Mouse (Mus musculus) CD4-positive, CD25-positive, alpha-beta regulatory T cell, adult 2 months (primary cell): ENCODE measurements around the gene Klk10.

Source experiments
- DNase-seq: peaks from one replicate; pipeline ENCODE4 v3.0.0-alpha.2; 2012; ENCODE audit warnings: low read depth, low spot score

Gene Klk10

DNA sequence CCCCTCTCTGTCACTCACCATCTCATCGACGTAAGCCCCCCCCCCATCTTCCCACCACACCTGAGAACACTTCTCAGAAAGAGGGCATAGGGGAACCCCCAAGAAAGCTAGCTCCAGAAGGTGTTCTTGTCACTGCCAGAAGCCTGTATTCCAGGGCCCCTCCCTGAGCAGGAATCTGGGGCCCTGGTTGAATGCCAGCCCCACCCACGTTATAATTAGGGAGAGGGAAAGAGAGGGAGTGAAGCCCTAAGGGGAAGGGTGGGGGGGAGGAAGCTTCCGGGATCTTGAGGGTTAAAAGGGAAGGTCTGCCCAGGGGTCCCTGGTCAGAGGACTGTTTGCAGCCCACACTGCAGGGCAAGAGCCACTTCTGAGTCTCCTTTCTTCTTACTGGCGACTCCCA is at the start of gene Klk10:
Gene Klk10, plus strand, starts transcription at position 290 of the 400 bp plus-strand sequence.
- no peak for DNase-seq

DNA sequence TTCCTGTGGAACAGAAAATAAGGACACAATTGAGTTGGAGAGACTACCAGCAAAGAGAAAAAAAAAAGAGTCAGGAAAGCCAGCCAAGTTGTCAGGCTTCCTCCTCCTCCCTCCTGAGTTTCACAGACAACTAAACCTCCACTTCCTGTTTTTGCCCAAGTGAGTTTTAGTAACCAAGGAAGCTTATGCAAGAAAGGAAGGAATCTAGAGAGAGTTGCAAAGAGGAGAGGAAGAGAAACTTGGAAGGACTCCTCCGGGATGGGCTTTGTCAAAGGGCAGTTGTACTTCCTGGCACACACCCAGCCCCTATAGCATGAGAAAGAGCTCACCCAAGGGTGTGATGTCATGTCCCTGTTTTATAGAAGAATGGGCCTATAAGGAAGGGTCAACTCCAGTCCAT is 33.0 kb upstream of the Klk10 start:
- DNase-seq: no peak

DNA sequence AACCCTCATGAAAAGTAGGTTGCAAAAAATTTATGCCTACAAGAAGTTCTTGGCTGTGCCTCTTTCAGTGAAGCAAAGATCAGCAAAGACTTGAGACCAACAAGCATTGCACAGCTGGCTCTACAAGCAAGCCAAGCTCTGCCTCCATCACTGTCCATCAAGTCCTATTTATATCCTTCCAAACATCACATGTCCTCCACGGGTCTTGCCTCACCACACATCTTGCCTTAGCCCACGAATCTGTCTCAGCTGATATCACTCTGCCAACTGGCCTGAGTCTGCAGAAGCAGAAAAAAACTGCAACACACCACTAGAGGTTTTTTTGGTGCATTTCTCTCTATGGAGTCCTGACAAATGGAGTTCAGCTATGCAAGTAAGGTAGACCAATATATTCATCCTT is 28.0 kb upstream of the Klk10 start:
- DNase-seq: no peak

DNA sequence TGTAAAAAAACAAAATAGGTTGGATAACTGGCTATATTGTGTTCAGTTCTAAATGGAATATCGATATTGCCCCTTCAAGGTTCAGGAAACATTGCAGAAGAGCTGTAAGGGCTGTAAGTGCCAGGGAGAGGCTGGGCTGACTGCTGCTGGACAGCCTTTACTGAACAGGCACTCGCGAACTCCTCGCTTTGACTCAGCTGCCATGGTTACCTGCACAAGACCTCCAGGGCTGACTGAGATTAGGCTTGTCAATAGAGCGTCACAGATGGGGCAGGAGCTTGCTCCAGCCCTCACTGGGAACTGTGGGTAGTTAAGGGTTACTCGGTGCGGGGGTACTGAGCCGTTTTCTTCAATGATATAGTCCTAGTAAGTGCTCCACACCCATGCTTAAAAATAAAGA is 14.4 kb upstream of the Klk10 start:
- no peak for DNase-seq

DNA sequence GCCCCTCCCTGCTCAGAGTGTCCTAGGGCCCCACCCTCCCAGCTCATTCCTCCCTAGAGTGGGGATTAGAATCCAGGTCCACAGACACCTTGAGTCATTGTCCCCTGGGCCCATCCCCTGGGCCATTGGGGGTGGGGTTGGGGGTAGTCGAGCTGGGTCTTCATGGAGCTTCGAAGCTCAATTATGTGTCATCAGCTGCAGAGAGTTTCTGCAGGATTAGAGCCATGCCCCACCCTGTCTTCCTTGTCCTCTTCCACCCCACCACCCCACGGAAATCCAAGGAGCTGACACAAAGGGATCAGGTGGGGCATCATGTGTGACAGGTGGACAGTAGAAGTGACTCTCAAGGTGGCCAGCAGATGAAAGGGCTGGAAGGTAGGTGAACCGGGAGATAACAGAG is 12.2 kb upstream of the Klk10 start, which contains the start of gene Klk12:
Gene Klk12, plus strand, starts transcription at position 301 of the 400 bp plus-strand sequence.
- DNase-seq: no peak

DNA sequence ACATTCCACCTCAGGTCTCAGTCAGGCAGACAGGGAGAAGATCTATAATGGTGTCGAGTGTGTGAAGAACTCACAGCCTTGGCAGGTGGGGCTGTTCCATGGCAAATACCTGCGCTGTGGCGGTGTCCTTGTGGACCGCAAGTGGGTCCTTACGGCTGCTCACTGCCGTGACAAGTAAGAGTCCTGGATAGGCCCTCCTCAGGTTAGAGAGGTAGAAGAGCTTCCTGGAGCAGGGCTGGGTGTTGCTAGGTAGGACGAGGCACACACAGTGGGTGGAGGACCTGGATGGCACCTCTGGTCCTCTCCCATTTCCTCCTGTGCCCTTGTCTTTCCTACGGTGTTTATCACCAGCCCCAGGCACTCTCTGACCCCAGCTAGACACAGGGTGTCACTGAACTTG is 11.2 kb upstream of the Klk10 start:
- no peak for DNase-seq

DNA sequence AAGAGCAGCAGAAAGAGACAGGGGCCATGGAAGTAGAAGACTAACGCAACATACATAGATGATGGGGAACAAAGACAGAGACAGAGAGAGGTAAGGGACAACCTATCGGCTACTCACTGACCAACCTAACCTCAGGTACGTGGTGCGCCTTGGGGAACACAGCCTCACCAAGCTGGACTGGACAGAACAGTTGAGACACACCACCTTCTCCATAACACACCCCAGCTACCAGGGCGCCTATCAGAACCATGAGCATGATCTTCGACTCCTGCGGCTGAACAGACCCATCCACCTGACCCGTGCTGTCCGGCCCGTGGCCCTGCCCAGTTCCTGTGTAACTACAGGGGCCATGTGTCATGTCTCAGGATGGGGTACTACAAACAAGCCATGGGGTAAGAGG is 10.1 kb upstream of the Klk10 start:
- DNase-seq: no peak

DNA sequence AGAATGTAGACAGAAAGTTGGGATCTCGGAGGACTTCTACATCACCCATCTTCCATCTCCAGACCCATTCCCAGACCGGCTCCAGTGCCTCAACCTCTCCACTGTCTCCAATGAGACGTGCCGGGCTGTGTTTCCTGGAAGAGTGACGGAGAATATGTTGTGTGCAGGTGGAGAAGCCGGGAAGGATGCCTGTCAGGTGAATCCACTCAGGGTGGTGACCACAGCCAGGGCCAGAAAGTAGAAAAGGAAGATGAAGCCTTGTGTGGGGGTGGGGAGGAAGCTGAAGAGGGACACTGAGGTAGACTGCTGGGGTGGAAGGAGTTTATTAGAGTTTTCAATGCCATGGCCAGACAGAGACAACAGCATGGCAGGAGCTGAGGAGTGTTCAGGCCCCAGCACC is 8.9 kb upstream of the Klk10 start:
- no peak for DNase-seq

DNA sequence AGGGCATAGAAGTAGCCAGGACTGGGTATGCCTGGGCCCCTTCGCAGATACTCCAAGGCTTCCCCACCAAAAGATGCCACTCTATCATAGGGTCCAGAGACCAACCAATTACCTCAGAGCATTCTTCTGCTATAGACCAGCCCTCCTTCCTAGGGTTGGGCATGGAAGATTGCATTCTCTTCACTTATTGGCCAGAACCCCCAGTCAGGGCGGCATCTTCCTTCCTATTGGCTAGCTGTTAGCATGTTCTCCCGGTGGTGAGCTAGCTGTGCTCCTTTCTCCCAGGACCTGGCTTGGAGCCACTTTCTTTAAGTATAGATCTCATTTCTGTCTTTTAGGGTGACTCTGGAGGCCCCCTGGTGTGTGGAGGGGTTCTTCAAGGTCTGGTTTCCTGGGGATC is 7.9 kb upstream of the Klk10 start:
- DNase-seq: no peak

DNA sequence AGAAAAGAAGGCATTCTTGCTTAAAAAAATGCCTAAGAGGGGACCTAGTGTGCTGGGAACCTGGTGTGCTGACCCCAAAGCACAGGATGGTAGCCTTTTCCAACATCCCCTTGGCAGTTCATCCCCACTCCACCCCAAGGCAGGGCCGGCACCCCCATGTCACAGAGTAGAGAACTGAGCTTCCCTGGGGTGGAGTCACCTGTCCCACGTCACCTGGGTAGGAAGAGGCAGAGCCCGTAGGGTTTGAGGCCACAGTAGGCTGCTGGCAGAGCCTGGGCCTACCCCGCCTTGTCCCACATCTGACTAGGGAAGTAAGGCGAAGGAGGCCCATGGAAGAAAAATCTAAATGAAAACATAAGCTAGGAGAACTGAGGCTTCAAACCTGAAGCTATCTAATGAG is 6.5 kb upstream of the Klk10 start, which contains the start of gene Klk11:
Gene Klk11, plus strand, starts transcription at position 241 of the 400 bp plus-strand sequence.
- no peak for DNase-seq

DNA sequence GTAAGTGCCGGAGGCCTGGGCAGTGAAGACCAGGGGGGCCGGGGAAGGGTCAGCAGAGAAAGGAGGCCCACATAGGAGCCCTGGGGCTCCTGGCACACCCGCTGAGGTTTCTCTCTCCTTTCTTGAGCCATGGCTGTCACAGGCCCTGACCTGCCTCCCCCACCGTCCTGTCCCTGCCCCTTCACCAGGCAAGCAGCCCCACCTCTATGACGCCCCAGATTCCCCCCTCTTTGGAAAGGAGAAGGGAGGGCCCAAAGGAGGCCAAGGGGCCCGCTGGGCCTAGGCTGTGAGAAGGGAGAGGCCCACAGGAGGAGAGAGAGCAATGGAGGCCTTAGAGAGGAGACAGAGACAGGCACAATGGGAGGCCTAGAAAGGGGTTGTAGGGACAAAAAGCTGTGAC is 6.0 kb upstream of the Klk10 start:
- no peak for DNase-seq

DNA sequence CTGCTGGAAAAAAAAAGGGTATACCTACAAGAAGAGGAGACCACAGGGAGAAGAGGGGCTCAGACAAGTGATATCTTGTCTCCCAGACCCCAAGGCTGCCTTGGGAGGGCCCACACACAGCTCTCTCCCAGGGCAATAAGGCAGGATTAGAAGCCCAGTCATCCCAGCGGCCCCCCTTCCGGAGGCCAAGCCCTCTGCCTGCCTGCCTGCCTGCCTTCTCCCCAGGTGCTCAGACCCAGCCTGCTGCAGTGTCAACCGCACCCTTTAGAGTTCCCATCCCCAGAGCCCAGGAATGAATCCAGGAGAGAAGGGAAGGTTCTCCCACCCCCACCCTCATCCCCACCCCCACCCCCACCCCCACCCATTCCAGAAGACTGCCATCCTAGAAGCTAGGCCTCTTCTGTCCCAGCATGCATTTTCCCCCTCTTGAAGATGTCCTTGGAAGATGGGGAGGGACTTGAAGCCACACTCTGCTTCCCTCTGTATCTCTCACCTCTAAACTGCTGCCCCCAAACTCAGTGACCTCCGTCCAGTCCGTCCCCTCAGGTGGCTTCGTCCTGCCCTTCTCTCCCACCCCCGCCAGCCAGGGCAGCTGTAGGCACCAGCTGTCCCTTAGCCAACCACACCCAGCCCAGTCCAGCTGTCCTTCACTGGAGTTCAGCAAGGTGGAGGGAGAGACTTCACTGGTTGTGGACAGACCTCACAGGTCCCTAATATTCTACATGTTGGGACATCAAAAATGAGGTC is 5.4 kb upstream of the Klk10 start:
- DNase-seq: no peak

DNA sequence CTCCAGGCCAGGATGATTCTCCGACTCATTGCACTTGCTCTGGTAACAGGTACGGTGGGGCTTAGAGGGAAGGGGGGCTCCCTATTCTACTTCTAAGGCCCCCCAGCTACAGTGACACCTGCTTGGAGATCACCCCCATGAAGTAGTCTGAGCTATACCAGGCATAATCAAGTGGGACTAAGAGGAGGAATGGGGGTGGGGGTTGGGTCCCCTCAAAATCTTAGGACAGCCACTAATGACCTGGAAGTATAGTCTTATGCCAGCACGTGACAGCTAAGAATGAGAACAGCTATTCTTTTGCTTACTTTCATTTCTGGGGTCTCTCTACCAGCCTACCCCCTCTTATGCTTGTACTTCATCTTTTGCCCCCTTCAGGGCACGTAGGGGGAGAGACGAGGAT is 4.3 kb upstream of the Klk10 start:
- no peak for DNase-seq

DNA sequence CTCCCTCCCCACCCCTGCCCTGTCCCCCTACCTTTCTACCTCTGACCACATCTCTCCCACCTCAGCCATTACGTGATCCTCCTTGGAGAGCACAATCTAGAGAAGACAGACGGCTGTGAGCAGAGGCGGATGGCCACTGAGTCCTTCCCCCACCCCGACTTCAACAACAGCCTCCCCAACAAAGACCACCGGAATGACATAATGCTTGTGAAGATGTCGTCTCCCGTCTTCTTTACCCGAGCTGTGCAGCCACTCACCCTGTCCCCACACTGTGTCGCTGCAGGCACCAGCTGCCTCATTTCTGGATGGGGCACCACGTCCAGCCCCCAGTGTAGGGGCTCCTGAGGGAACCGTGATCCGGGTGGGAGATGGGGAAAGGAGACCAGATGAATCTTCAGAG is 3.4 kb upstream of the Klk10 start:
- no peak for DNase-seq

DNA sequence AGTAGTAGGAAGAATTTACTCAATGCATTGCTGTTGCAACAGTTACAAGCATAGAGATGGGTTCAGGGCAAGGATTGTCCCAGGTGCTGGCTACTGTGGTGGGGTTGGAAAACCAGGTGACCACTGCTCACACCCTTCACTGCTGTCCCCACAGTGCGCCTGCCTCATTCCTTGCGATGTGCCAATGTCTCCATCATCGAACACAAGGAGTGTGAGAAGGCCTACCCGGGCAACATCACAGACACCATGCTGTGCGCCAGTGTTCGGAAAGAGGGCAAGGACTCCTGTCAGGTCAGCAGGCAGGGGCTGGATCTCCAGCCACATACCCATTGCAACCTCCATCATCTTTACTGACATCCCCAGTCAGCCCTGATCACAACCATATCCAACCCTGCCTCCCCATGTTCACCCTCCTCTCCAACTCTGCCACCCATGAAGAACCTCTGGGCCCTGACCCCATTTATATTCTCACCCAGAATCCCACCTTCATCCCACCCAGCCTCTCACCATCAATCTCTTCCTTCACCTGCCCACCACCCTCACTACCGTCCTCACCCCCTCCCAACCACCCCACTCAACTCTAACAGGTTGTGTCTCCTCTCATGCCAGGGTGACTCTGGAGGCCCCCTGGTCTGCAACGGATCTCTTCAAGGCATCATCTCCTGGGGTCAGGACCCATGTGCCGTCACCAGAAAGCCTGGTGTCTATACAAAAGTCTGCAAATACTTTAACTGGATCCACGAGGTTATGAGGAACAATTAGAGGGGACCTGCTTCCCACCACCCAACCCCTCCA is 2.5 kb upstream of the Klk10 start:
- no peak for DNase-seq

DNA sequence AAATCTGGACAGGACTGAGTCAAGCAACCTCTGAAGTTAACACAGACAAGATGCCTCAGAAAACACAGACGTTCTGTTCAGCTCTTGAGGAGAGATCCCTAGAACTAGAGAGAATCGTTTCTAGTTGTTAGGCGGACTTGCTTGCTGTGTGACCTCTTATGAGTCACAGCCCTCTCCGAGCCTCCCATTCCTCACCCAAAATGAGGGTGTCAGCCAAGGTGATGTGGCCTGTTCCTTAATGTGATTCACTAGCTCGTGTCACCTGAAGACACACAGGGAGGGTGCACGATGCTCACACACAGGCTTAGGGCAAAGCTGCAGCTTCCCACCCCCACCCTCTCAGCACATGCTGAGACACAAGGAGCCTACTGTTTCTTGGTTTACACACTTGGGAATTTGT is 594 bp upstream of the Klk10 start:
- DNase-seq: no peak

DNA sequence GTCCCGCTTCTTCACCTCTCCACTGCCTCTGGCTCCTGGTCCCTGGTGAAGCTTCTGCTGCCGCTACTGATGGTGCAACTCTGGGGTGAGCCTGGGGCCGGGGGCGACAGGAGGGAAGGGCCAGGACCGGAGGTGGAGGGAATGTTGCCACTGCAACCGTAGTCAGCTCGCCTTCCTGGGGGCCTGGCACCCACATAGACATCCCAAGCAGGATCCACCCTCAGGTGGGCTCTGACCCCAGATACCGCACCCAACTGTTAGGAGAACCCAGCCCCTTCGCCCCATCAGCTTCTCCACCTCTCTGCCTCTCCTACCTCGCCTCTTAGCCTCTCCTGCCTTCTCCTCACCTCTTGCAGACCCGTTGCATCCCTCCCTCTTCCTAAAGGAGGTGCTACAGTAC is 706 bp downstream of the Klk10 start:
- no peak for DNase-seq

DNA sequence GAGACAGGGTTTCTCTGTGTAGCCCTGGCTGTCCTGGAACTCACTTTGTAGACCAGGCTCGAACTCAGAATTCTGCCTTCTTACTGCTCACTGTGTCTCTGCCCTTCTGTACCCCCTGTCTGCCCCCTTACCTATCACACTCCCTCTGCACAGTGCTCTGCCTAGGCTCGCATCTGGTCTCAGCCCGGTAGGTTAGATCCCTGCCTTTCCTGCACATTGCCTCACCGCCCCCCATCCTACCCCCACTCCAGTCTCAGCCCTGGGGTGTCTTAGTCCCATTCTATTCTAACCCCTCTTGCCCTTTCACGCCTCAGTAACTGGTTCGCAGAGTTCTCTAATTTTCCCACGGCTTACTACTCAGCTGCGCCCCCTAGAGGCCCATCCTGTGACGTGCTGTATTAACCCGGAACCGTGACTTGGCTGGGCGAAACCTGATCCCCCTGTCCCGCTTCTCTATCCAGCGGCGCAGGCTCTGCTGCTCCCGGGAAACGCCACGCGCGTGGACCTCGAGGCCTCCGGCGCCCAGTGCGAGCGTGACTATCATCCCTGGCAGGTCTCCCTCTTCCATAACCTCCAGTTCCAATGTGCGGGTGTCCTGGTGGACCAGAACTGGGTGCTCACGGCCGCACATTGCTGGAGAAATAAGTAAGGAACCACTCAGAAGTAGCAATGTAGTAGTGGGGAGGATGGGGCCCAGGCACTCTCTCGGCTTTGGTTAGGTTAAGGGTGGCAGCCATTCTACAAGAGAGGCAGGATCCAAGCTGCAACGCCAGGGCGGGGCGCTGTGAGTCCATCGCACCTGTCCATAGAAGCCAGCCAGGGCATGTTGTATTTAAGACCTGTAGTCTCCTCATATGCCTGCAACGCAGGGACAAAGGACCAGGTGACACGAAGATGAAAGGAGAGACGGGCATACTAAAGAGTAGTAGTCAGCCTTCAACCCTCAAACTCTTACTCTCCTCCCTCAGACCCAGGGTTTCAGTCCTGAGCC is 1.7 kb downstream of the Klk10 start:
- DNase-seq: peak; percentile 80

DNA sequence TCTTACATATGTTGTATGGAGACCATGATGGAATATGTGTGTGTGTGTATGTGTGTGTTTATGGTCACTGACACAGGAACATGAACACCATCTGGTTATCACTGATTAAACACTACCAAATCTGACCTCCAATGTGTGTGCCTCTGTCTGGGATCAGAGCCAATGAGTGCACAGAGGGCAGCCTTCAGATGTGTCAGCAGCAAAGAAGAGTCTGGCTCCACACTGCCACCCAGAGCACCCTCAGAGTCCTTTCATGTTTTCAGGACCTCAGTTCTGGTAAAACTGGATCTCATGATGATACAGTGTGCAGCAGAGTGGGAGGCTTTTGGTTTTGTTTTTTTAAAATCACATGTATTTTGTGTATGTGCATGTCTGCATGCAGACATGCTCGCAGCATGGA is 4.5 kb downstream of the Klk10 start:
- no peak for DNase-seq

DNA sequence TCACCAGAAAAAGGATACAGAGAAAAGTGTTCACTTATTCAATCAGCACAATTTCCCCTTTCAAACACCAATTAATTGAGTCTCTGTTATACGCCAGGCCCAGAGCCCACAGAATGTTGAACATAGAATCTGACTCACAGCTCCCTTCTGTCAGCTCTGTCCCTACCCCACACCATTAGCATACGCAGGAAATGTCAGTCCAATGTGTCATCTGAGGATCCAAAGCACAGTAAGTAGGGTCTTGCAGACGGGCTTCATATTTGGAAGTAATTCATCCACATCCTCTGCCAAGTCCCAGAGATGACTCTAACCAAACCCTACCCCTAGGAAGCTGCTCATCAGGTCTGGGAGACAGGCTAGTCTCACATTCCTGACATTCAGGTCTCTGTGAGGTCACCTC is 7.3 kb downstream of the Klk10 start:
- DNase-seq: no peak

DNA sequence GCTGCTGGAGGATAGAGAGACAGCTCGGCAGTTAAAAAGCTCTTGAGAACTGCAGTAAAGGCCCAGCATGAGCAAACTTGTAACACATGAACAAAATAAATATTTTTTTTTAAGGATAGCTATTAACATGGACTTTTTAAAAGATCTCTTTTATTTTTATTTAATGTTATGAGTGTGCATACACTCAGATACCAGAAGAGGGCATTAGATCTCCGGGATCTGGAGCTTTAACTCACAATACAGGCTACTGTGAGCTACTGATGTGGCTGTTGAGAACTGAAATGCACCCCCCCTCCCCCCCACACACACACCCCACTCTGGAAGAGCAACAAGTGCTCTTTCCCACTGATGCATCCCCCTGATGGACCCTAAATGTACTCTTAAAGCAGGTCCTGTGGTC is 8.5 kb downstream of the Klk10 start:
- no peak for DNase-seq

DNA sequence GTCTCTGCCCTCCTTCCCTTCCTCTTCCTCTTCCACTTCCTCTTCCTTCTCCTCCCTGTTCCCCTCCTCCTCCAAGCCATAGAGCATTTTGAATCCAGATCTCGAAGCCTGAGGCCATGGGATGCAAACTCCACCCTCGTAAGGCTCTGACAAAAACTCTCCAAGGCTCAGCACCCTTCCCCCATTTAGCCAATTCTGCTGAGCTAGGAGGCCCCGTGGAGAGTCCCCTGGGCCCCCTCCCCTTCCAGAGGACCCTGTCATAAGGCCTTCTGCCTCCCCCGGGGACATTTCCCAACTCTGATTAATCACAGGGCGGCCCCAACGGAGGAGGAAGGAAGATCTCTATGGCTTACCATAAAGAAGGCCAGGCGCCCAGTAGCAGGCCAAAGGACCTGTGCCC is 10.8 kb downstream of the Klk10 start, which contains the start of gene Klk9:
Gene Klk9, plus strand, starts transcription at position 301 of the 400 bp plus-strand sequence.
- DNase-seq: no peak
